Mouse (Mus musculus): ENCODE measurements around the gene Inf2.

Inf2 gene

DNA sequence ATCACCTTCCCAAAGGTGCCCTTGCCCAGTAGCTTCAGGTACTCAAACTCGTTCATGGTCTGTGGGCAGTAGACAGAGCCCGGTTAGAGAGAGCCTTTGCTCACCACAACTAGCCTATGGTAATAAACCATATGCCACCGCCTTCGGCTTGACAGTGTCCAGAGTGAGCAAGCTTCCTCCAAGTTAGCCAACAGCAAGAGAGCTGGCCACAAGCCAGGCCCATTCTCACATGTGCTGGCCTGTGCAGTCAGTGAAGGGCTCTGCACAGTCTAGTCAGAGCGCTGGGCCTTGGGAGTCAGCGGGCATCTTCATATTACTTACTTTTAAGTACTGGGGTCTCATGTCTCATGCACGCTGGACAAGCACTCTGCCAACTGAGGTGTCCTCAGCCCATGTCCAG is 70.0 kb downstream of the Inf2 start:
- no peak for DNase-seq (ENCODE audit: low spot score in 2 of 2)

GRCm38 (mm10) chr12:112659109-112659508 is 70.5 kb downstream of the Inf2 start:
- DNase-seq (ENCODE audit: low spot score in 2 of 2) = peak in 1 of 2 experiments; percentile 50

DNA sequence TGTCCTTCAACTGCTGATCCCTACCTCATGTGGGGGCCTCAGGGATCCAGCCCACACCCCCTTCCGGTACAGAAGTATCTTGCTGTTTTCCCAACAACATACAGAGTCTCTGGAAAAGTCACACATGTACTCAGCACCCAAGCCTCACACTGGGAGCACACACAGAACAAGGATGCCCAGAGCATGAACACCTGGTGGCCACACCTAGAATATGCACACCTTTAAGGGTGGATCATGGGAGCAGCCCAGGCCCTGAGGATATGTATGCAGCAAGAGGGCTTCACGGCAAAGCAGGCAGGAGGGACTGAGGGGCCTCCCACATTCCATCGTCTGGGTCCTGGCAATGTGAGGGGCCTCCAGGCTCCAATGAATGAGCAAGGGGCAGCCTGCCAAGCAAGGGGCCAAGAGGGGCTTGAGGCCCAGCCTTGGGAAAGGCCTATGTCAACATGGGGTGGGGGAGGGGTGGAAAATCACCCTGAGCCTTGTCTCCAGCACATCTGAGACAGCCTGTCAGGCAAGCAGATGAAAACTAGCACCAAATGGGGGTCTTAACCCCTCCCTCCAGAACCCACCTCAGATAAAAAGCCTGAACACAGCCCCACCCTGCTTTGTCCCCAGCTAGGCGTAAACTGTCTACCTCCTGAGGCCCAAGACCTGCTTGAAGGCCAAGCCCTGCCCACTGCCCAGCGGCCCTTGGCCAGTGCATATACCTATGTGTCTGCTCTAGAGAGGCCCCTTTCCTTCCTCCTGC is 72.2 kb downstream of the Inf2 start:
- no peak for DNase-seq (ENCODE audit: low spot score in 2 of 2)

GRCm38 (mm10) chr12:112661327-112661605 is 72.7 kb downstream of the Inf2 start:
- no peak for DNase-seq (ENCODE audit: low spot score in 2 of 2)

DNA sequence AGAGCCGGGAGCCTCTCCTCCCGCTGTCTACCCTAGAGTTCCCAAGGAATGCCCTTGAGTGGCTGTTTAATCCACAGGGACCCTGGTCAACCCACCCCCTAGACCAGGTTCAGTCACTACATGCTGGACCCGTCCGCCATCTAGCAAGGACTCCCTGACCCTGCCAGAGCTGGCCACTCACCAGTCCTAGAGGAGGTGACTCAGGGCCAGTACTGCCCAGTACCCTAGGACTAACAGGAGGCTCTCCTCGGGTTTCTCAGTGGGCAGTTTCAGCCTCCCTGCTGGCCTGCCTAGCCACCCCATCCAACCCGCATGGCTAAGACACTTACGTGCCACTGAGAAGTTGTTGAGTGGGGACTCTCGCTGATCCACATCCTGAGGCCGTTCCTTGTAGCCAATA is 73.3 kb downstream of the Inf2 start:
- DNase-seq (ENCODE audit: low spot score in 2 of 2) = no peak

GRCm38 (mm10) chr12:112663303-112663702 is 74.7 kb downstream of the Inf2 start:
- DNase-seq (ENCODE audit: low spot score in 2 of 2) = no peak

GRCm38 (mm10) chr12:112663716-112664115 is 75.1 kb downstream of the Inf2 start:
- DNase-seq (ENCODE audit: low spot score in 2 of 2) = no peak

DNA sequence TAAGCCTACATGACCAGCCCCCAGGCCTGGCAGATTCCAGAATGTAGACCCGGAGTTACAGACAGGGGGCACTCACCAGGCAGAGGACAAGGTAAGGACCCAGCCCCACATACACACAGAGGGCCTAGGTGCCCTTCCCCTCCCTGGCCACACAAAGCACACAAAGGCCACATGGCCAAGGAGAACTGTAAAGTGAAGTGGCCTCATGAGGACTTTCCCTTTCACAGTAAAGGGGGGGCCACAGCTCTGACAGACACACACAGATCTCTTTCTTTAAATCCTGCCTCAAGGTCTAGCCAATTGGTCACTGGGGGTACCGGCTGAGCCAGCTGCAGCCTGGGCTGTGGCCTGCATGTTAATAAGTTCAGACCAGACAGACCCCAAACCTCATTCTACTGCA is 75.5 kb downstream of the Inf2 start:
- DNase-seq (ENCODE audit: low spot score in 2 of 2) = no peak

DNA sequence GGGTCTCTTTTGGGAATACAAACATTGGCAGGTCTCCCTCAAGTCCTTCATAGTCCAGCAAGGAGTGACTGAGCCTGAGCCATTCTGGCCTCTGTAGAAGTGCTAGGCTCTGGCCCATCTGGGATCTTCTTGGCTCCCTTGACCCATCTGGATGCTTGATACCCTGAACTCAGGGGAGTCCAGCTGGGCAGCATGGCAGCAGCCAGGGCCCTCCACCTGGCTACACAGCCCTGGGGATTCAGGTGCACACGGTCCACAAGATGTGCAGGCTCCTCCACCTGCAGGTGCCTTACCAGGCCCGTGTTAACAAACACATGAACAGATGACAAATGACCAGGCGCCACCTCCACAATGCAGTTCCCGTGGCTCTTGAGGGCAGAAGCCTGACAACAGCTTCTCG is 76.1 kb downstream of the Inf2 start:
- no peak for DNase-seq (ENCODE audit: low spot score in 2 of 2)

Data from heart, adult 9 months (tissue).